Mouse (Mus musculus) adrenal gland, postnatal 14 days (tissue): Measurements from ENCODE around the gene Olfr1180. TPM values are rescaled to one million over a fixed set of nuclear protein-coding genes. Genes with fewer than 3 reads are reported as not detected.
"Not testable (repeated sequence)": the region's sequence is repeated elsewhere in the genome, so short reads cannot be mapped to it uniquely, and the experiment has no call there.

Experiments used
- DNase-seq: peaks from one replicate; pipeline ENCODE4 v3.0.0; 2021; ENCODE audit warnings: mixed read lengths
- long read RNA-seq, 2 experiments: library from polyadenylated mRNA; stranded (forward); transcript quantifications; one replicate each; pipeline ENCODE4 v2.0.0; 2021
- total RNA-seq: library from RNA; stranded (reverse); gene quantifications from 2 replicates; pipeline ENCODE4 v1.2.3, GENCODE M21; 2021

The Olfr1180 gene
- not detected in 2 replicates for total RNA-seq
- long read RNA-seq, experiment 1: 0 reads
- long read RNA-seq, experiment 2: 0 reads

DNA sequence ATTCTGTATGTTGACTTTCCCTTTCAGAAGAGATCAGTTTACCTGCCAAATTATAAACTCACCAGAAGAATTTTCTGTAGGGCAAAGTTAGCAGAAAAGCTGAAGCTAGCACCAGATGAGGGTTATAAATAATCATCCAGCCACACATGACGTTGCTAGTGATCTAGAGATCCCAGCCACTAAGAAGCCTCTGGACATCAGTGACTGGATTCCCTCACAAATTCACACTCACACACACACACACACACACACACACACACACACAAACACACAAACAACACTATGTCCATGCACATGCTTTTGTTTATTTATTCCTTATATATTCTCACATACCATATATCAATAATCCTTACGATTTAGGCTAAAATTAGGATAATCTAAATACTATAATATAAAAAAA, at the start of gene Olfr1180:
Olfr1180 (minus strand) TSS at position 101 of the 400 bp plus-strand sequence.
- no peak for DNase-seq

DNA sequence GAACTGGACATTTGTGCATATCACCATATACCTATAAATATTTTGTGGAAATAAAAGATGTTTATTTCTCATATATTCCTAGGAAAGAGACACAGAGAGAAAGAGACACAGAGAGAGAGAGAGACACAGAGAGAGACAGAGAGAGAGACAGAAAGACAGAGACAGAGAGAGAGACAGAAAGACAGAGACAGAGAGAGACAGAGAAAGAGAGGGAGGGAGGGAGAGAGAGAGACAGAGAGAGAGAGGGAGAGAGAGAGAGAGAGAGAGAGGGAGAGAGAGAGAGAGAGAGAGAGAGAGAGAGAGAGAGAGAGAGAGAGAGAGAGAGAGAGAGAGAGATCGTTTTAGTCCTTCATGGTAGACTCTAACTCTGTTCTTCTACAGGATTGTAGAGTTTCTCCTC, 35.6 kb upstream of the Olfr1180 start, which contains the start of gene Olfr1183:
Olfr1183 (plus strand) TSS at position 301 of the 400 bp plus-strand sequence.
- not testable (repeated sequence) for DNase-seq

DNA sequence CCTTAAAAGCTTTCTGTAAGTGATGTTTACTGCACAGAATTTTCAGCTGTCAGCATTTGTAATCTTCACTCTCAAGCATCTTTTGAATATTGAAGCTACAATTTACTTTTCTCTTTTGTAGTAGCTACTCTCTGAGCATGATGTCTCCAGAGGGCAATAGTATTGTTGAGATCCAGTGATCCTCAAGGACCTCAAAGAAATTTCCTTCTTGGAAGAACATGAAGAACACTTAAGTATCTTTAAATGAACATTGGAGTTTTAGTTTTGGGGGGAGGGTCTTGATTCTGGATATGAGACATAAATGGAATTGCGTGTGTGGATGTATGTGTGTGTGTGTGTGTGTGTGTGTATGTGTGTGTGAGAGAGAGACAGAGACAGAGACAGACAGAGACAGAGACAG, 30.1 kb upstream of the Olfr1180 start, which contains the start of gene Gm13757:
Gm13757 (minus strand) TSS at position 101 of the 400 bp plus-strand sequence.
- no peak for DNase-seq

DNA sequence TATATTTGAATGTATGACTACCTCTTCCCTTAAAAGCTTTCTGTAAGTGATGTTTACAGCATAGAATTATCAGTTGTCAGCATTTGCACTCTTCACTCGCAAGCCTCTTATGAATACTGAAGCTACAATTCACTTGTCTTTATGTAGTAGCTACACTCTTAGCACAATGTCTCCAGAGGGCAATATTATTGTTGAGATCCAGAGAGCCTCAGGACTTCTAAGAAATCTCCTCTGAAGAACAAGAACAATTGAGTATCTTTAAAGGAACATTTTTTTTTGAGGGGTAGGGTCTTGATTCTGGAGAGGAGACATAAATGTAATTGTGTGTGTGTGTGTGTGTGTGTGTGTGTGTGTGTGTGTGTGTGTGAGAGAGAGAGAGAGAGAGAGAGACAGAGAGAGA, 7.1 kb upstream of the Olfr1180 start, which contains the start of gene Olfr1181:
Olfr1181 (minus strand) TSS at position 101 of the 400 bp plus-strand sequence.
- no peak for DNase-seq

DNA sequence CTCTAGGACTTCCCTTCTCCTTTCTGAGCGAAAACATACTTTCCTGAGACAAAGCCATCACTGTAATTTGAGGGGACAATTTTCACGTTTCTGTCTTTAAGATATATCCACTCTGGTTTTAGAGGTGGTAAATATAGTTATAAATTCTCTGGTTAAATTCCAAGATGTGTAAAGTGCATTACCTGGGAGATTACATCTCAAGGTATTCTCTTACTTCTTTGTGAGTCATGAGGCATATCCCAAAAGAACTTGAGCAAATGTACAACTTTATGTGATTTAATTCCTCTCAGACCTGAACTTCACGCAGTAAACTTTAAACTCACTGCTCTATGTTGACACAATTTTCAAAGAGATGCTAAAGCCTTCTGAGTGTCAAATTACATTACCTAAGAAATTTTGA, 12.6 kb downstream of the Olfr1180 start, which contains the start of gene Olfr1179:
Olfr1179 (minus strand) TSS at position 101 of the 400 bp plus-strand sequence.
- DNase-seq: no peak

DNA sequence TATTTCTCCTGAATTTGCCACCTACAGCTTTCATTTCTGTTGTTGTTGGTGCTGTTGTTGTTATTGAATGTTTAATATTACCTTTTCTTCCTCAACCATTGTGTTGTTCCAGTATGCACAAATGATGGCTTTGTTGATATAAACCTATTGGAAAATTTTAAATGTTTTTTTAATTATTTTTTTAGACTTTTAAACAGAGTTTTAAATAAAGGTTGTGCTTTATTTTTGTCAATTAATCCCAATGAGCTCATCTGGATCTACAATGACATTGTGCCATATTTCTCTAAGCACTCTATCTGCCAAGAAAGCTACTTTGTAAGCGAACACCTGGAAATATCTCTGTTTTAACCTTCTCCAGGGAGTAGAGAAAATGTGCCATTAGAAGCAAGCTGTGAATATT, 32.2 kb downstream of the Olfr1180 start, which contains the start of gene Olfr1178:
Olfr1178 (plus strand) TSS at position 301 of the 400 bp plus-strand sequence.
- DNase-seq: no peak

Other genes with a start within 250 kb of the Olfr1180 start
- not detected in 2 replicates for gene Olfr1168, start 237.3 kb downstream of the Olfr1180 start, total RNA-seq
- gene Olfr1170, start 190.8 kb downstream of the Olfr1180 start, total RNA-seq: not detected in 2 replicates
- gene Olfr1173, start 139.3 kb downstream of the Olfr1180 start, total RNA-seq: not detected in 2 replicates
- gene Olfr1174-ps, start 104.0 kb downstream of the Olfr1180 start, total RNA-seq: not detected in 2 replicates
- not detected in 2 replicates for gene Olfr1175-ps, start 91.9 kb downstream of the Olfr1180 start, total RNA-seq
- not detected in 2 replicates for gene Olfr1176, start 82.4 kb downstream of the Olfr1180 start, total RNA-seq
- gene Olfr1177-ps, start 72.7 kb downstream of the Olfr1180 start, total RNA-seq: not detected in 2 replicates
- not detected in 2 replicates for gene Olfr1178, start 32.1 kb downstream of the Olfr1180 start, total RNA-seq
- not detected in 2 replicates for gene Olfr1179, start 12.7 kb downstream of the Olfr1180 start, total RNA-seq
- gene Olfr1181, start 7.0 kb upstream of the Olfr1180 start, total RNA-seq: not detected in 2 replicates
- gene Gm13757, start 30.0 kb upstream of the Olfr1180 start, total RNA-seq: not detected in 2 replicates
- gene Olfr1183, start 35.7 kb upstream of the Olfr1180 start, total RNA-seq: not detected in 2 replicates
- gene Olfr1184, start 64.4 kb upstream of the Olfr1180 start, total RNA-seq: not detected in 2 replicates
- not detected in 2 replicates for gene Olfr1185-ps1, start 74.2 kb upstream of the Olfr1180 start, total RNA-seq
- gene Olfr1186, start 99.4 kb upstream of the Olfr1180 start, total RNA-seq: not detected in 2 replicates
- not detected in 2 replicates for gene Olfr1188, start 137.8 kb upstream of the Olfr1180 start, total RNA-seq
- not detected in 2 replicates for gene Olfr1189, start 167.3 kb upstream of the Olfr1180 start, total RNA-seq
- not detected in 2 replicates for gene Olfr1191-ps1, start 221.4 kb upstream of the Olfr1180 start, total RNA-seq
- not detected in 2 replicates for gene Olfr1192-ps1, start 229.4 kb upstream of the Olfr1180 start, total RNA-seq